Mouse (Mus musculus) brain, embryonic 14.5 days (tissue): Measurements from ENCODE around the gene Farp2. TPM values are rescaled to one million over a fixed set of nuclear protein-coding genes. Genes with fewer than 3 reads are reported as not detected.

Experiments
- DNase-seq: peaks from one replicate; pipeline ENCODE4 v3.0.0-alpha.2; 2011; ENCODE audit warnings: low read depth
- CTCF ChIP-seq: fragments of 200-500 bp; IDR thresholded peaks from 2 replicates; pipeline ENCODE4 v1.5.1; 2012; ENCODE audit warnings: inconsistent platforms, mild to moderate bottlenecking, moderate library complexity, borderline replicate concordance; ENCODE audit not compliant: insufficient read depth, insufficient read length; ENCODE audit errors: extremely low read depth
- POLR2A ChIP-seq: fragments of 200-500 bp; IDR thresholded peaks from 2 replicates; pipeline ENCODE4 v1.6.1; 2012; ENCODE audit warnings: mild to moderate bottlenecking, inconsistent platforms, borderline replicate concordance; ENCODE audit not compliant: poor library complexity, insufficient read depth, insufficient read length, severe bottlenecking; ENCODE audit errors: extremely low read depth
- polyA plus RNA-seq: library from polyadenylated mRNA; depleted of rRNA; stranded (reverse); fragments of >200 nt; gene quantifications from 2 replicates; pipeline ENCODE4 v1.2.3, GENCODE M21; 2012

The Farp2 gene
- polyA plus RNA-seq, 1 experiment: 5.6 TPM

- no peak for DNase-seq
- TF ChIP-seq CTCF (no peak), POLR2A (no peak)
Observed at GRCm38 (mm10) chr1:93512351-93512690, 442 bp downstream of the Farp2 start.

GRCm38 (mm10) chr1:93513221-93513620 is 1.3 kb downstream of the Farp2 start:
- DNase-seq: no peak
- TF ChIP-seq POLR2A (no peak), CTCF (no peak)

- no peak for DNase-seq
- TF ChIP-seq CTCF (no peak), POLR2A (no peak)
Observed at GRCm38 (mm10) chr1:93521491-93521890, 9.6 kb downstream of the Farp2 start.

- DNase-seq: no peak
- TF ChIP-seq POLR2A (no peak), CTCF (no peak)
Observed at GRCm38 (mm10) chr1:93522325-93522724, 10.4 kb downstream of the Farp2 start.

- TF ChIP-seq POLR2A (no peak), CTCF (no peak)
- DNase-seq: no peak
Observed at GRCm38 (mm10) chr1:93529801-93530200, 17.9 kb downstream of the Farp2 start.

- no peak for TF ChIP-seq POLR2A
- no peak for TF ChIP-seq CTCF
Observed at GRCm38 (mm10) chr1:93537227-93537626, 25.3 kb downstream of the Farp2 start.

GRCm38 (mm10) chr1:93543196-93543595 is 31.3 kb downstream of the Farp2 start:
- no peak for TF ChIP-seq CTCF
- TF ChIP-seq POLR2A: no peak

More at GRCm38 (mm10) chr1:93537227-93537626, 25.3 kb downstream of the Farp2 start:
- DNase-seq: no peak

GRCm38 (mm10) chr1:93547286-93547685 is 35.4 kb downstream of the Farp2 start:
- DNase-seq: no peak

More at GRCm38 (mm10) chr1:93543196-93543595, 31.3 kb downstream of the Farp2 start:
- no peak for DNase-seq

GRCm38 (mm10) chr1:93551427-93551826 is 39.5 kb downstream of the Farp2 start:
- DNase-seq: no peak
- no peak for TF ChIP-seq POLR2A
- TF ChIP-seq CTCF: no peak

More at GRCm38 (mm10) chr1:93547286-93547685, 35.4 kb downstream of the Farp2 start:
- TF ChIP-seq POLR2A: no peak
- no peak for TF ChIP-seq CTCF

- DNase-seq: no peak
- no peak for TF ChIP-seq POLR2A
- no peak for TF ChIP-seq CTCF
Observed at GRCm38 (mm10) chr1:93563224-93563623, 51.3 kb downstream of the Farp2 start.

- TF ChIP-seq CTCF (no peak), POLR2A (no peak)
- no peak for DNase-seq
Observed at GRCm38 (mm10) chr1:93563649-93564048, 51.8 kb downstream of the Farp2 start.

GRCm38 (mm10) chr1:93564781-93565180 is 52.9 kb downstream of the Farp2 start:
- DNase-seq: no peak

GRCm38 (mm10) chr1:93567013-93567412 is 55.1 kb downstream of the Farp2 start:
- TF ChIP-seq POLR2A: no peak
- TF ChIP-seq CTCF: no peak
- DNase-seq: no peak

More at GRCm38 (mm10) chr1:93564781-93565180, 52.9 kb downstream of the Farp2 start:
- TF ChIP-seq CTCF (no peak), POLR2A (no peak)

GRCm38 (mm10) chr1:93567717-93568497 is 56.0 kb downstream of the Farp2 start:
- no peak for TF ChIP-seq POLR2A
- no peak for TF ChIP-seq CTCF
- DNase-seq: no peak
